Mouse (Mus musculus): ENCODE data around the gene Xpnpep1.

Gene Xpnpep1

GRCm38 (mm10) chr19:53040164-53041132 is at the start of gene Xpnpep1:
TSS of gene Xpnpep1 (minus strand) at chr19:53040214.
- no peak for DNase-seq

GRCm38 (mm10) chr19:53087268-53088143 is 47.5 kb upstream of the Xpnpep1 start:
- no peak for DNase-seq

GRCm38 (mm10) chr19:53086861-53087260 is 46.8 kb upstream of the Xpnpep1 start:
- DNase-seq, result no peak

- no peak for DNase-seq
Observed at GRCm38 (mm10) chr19:53084735-53085134, 44.7 kb upstream of the Xpnpep1 start.

GRCm38 (mm10) chr19:53082862-53083261 is 42.8 kb upstream of the Xpnpep1 start:
- no peak for DNase-seq

- no peak for DNase-seq
Observed at GRCm38 (mm10) chr19:53081339-53081738, 41.3 kb upstream of the Xpnpep1 start.

- no peak for DNase-seq
Observed at GRCm38 (mm10) chr19:53080921-53081320, 40.9 kb upstream of the Xpnpep1 start.

GRCm38 (mm10) chr19:53080487-53080886 is 40.5 kb upstream of the Xpnpep1 start:
- DNase-seq, result no peak

- DNase-seq, result no peak
Observed at GRCm38 (mm10) chr19:53080026-53080425, 40.0 kb upstream of the Xpnpep1 start.

GRCm38 (mm10) chr19:53078271-53079085 is 38.5 kb upstream of the Xpnpep1 start:
- no peak for DNase-seq

- no peak for DNase-seq
Observed at GRCm38 (mm10) chr19:53077278-53077677, 37.3 kb upstream of the Xpnpep1 start.

GRCm38 (mm10) chr19:53076238-53076981 is 36.4 kb upstream of the Xpnpep1 start:
- DNase-seq, result no peak

- no peak for DNase-seq
Observed at GRCm38 (mm10) chr19:53075896-53076237, 35.9 kb upstream of the Xpnpep1 start.

GRCm38 (mm10) chr19:53074899-53075722 is 35.1 kb upstream of the Xpnpep1 start:
- DNase-seq, result no peak

- no peak for DNase-seq
Observed at GRCm38 (mm10) chr19:53073521-53073920, 33.5 kb upstream of the Xpnpep1 start.

GRCm38 (mm10) chr19:53072406-53072805 is 32.4 kb upstream of the Xpnpep1 start:
- no peak for DNase-seq

GRCm38 (mm10) chr19:53071651-53072050 is 31.6 kb upstream of the Xpnpep1 start:
- DNase-seq, result no peak

GRCm38 (mm10) chr19:53070870-53071269 is 30.9 kb upstream of the Xpnpep1 start:
- DNase-seq, result no peak

GRCm38 (mm10) chr19:53069451-53069850 is 29.4 kb upstream of the Xpnpep1 start:
- DNase-seq, result no peak

GRCm38 (mm10) chr19:53066934-53067333 is 26.9 kb upstream of the Xpnpep1 start:
- DNase-seq, result no peak

GRCm38 (mm10) chr19:53066531-53066930 is 26.5 kb upstream of the Xpnpep1 start:
- DNase-seq, result no peak

All from right cerebral cortex, postnatal 14 days (tissue).